Mouse (Mus musculus) embryo, embryonic 11 days (tissue): ENCODE measurements around the gene Rtkn.
A peak's percentile ranks its signal among the peaks of the same experiment; 100 is the strongest.

Source experiments
- DNase-seq: peaks from one replicate; pipeline ENCODE4 v3.0.0-alpha.2; 2015

Gene Rtkn

DNA sequence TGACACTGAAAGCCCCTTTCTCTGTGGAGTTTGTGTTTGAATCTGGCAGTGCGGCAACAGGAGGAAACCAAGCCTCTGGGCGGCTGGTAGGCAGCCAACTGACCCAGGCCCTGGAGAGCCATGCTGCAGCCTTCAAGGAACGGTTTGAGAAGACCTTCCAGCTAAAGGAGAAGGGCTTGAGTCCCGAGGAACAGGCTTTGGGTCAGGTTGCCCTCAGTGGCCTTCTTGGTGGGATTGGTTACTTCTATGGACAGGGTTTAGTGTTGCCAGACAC, 18.2 kb upstream of the Rtkn start:
- no peak for DNase-seq

- DNase-seq, result no peak
Measured at GRCm38 (mm10) chr6:83117616-83118015, 17.6 kb upstream of the Rtkn start.

GRCm38 (mm10) chr6:83118369-83118768, 16.9 kb upstream of the Rtkn start:
- DNase-seq, result no peak

DNA sequence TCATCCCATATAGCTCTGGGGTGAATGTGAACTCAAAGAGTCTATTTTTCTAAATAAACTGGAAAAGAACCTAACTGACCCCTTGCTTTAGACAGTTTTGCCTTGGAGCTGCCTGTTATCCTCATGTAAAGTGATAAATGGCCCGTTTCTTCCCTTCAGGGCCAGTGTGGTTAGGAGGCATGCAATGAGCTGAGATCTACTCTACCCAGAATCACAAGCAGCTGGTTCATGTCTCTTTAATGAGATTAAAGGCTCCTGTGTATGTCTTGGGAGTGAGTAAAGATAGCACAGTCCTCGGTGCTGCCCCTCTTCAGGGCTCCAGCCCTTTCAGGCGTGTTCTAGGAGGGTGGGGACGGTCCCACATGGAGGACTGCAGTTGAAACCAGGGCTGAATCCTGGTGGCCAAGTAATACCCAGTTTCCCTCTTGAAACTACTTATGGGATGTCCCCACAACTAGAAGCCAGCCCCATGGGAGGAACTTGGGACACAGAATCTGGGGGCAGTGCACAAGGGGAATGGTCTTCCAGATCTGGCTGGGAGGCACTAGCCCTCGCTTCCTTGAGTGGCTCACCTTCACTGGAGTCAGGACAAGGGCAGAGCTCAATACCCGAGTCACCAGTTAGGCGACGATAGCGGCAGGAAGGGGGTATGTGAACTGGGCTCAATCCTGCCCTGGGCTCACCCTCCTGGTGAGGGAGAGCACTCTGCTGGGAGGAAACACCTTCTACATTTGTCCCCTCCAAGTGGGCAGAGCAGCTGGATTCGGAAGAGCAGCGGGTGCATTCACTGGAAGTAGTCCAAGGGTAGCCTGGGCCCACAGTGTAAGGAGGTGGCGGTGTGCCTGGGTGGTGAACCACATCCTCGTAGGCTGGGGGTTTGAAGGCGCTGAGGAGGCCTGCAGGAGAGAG, 16.2 kb upstream of the Rtkn start:
- DNase-seq, result no peak

DNA sequence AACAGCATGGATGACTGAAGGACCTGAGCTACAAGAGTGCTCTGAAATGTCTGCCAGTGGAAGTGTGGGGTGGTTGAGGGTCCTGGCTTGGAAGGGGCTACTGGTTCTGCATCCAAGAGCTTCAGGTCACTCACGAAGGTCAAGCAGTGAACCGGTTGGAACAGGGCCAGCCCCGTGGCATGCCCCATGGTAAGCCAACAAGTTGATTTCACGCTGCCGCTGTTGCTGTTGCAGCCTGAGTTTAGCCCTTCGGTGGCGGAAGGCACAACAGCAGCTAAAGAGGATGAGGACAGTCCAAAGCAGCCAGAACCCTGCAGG, 15.6 kb upstream of the Rtkn start:
- DNase-seq, result no peak

GRCm38 (mm10) chr6:83120930-83121862, 14.1 kb upstream of the Rtkn start, which contains the start of gene Wbp1:
Gene Wbp1, minus strand, starts transcription at chr6:83121559.
- DNase-seq, result peak; percentile 96

DNA sequence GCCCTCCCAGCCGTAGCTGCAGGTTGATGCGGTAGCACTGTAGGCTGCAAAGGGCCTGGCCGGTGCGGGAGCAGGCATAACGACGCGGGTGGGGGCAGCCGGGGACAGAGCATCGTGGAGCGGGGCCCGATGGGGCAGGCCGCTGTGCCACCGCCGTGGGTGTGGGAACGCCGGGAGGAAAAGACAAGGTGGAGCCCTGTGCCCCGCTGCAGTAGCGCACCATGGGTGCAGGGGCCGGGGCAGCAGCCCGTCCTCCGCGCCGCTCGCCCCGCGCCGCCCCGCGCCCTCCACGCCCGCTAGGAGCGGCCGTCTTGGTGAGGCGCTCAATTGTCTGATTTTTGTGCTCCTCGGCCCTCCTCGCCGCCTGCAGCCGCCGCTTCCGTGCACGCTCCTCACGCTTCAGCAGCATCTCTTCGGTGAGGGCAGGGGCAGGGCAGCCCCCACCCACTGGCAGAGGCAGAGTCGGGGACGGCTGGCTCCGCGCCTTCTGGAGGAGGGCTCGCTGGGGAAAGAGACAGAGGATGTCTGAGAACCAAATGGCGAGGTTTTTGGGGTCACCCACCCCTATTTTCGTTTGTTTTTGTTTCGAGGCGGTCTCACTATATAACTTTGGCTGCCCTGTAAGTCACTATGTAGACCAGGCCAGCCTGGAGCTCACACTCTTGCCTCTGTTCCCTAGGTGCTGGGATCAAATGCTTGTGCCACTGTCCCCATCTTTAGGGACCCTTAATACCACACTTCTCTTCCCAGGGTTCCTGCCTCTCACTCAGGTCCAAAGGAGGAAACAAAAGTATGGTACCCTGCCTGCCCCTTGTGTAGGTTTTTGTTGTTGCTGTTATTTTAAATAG, 13.2 kb upstream of the Rtkn start:
- peak; percentile 58 for DNase-seq

GRCm38 (mm10) chr6:83122961-83123360, 12.3 kb upstream of the Rtkn start:
- no peak for DNase-seq

DNA sequence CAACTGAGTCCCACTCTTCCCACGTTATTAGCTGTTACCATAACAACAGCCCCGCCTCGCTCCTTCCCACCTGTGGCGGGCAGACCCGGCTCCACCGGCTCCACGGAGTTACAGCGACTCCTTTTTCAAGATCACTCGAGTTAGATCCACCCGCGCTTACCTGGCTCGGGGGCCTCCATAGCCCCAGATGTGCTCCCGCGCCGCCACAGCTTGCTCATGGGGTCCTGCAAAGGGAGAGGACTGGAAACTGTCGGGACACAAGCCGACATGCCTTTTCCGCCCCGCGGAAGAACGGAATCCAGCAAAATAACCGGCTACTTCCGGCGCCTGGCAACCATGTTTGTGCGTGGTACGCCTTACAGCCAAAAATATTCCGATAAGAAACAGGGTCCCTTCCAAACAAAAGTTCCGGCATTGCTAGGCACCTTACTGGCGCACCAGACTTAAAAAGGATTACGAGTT, 10.4 kb upstream of the Rtkn start:
- peak; percentile 96 for DNase-seq

GRCm38 (mm10) chr6:83125331-83125730, 9.9 kb upstream of the Rtkn start, which contains the start of gene Ino80b:
Gene Ino80b, minus strand, starts transcription at chr6:83125431.
- DNase-seq, result no peak

DNA sequence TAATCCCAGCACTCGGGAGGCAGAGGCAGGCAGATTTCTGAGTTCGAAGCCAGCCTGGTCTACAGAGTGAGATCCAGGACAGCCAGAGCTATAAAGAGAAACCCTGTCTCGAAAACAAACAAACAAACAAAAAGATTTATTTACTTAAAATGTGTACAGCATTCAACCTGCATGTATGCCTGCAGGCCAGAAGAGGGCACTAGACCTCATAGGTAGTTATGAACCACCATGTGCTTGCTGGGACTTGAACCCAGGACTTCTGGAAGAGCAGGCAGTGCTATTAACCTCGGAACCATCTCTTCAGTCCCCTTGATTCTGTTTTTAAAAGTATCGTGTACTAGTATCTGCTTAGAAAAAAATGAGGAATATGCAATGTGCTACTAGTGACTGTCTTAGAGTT, 7.8 kb upstream of the Rtkn start:
- no peak for DNase-seq

GRCm38 (mm10) chr6:83131469-83132034, 3.7 kb upstream of the Rtkn start:
- DNase-seq, result no peak

DNA sequence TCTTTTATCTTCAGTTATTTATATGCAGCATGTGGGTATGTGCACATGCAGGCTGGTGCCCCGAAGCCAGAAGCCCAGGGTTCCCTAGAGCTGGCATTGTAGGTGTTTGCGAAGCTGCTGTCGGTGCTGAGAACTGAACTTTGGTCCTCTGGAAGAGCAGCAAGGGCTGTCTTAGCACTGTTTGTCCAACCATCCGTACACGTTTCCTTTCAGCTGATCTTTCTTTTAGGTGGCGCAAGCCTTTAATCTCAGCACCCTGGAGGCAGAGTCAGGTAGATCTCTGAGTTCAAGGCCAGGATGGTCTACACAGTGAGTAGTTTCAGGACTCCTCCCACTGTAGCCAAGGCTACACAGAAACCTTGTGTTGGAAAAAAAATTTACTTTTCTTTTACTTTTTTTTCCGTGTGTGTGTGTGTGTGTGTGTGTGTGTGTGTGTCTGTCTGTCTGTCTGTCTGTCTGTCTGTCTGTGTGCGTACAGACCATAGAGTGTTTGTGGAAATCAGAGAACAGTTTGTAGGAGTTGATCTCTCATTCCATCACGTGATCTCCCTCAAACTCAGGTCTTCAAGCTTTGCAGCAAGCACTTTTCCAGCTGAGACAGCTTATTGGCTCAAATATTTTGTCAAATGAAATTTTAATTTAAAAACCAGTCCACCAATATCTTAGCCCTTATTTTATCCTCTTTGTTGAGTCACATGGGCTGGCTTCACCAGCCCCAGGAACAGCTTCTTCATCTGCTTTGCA, 2.9 kb upstream of the Rtkn start:
- DNase-seq, result no peak

DNA sequence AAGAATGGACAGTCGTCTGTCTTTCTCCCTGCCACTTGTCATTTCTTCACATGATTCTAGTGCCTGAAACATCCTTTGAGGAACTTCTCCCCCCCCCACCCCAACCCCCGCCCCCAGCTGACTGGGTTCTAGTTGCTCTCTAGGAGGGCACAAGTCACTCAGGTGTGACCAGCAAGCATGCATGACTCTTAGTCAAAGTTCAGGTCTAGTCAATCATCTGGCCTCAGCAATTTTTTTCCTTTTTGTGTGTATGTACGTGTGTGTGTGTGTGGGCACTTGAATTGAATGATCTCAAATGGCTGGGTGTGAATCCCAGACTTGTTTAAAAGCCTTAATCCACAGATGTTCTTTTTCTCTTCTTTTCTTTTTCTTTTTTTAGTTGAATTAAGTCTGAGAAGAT, 1.0 kb upstream of the Rtkn start:
- DNase-seq, result no peak

DNA sequence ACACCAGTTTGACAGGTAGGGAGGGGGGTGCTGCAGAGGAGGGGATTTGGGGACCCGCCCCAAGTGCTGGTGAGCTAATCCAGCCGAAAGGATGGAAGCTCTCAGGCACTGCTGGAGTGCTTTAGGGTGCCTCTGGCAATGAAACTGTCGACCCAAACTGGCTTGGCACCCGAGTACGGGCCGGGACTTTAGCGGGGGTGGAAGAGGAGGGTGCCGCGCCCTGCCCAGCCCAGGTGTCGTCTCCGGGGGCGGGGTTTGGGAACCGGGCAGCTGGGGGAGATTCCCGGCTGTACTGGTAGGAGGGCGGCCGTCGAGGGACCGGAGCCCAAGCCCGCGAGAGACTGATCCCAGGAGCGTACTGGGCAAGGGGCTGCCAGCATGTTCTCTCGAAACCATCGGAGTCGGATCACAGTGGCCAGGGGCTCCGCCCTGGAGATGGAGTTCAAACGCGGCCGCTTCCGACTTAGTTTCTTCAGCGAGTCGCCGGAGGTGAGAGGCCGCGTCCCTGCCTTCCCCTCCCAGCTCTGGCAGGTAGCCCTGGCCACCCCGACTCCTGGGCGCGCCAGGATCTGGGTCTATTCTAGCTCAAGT, 403 bp downstream of the Rtkn start:
- DNase-seq, result peak; percentile 49

DNA sequence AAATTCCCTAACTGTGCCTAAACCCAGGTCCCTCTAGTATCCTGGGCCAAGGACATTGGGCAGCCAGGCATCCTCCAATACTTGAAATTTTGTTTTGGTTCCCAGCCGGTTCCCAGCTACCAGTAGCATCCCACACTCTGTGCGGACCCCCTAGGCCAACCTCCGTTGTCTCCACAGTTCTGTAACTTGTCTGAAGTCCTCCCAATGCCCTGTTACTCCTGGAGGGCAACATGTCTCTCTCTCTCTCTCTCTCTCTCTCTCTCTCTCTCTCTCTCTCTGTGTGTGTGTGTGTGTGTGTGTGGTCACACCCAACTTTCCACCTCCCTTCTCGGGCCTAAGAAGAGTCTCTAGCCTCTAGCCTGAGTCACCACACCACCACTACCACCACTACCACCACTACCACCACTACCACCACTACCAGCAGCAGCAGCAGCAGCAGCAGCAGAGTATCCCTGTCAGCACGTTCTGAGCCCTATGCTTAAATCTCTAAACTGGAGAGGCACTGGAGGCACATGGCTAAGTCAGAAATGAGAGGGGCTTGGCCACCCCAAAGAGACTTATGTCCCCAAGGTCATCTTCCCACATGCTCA, 1.1 kb downstream of the Rtkn start:
- DNase-seq, result peak; percentile 19

GRCm38 (mm10) chr6:83136881-83137575, 1.8 kb downstream of the Rtkn start:
- DNase-seq, result peak; percentile 91

DNA sequence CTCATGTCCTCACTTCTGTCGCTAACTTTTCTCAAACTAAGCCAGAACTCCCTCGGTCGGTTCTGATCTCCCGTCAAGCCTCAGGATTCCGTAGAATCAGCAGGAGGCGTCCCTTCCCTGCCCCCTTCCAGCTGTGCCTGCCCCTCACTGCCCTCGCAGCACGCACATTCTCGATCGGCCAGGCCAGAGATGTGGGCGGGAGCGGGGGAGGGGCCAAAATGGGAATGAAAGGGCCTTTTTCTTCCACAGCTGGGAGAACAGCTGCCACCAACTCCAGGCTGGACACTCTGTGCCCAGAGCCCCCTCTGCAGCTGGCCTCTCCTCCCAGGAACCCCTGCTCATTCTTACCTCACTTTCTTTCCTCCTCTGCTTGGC, 2.3 kb downstream of the Rtkn start:
- peak; percentile 94 for DNase-seq

- DNase-seq, result peak; percentile 83
Measured at GRCm38 (mm10) chr6:83138056-83138455, 2.8 kb downstream of the Rtkn start.

GRCm38 (mm10) chr6:83140044-83140443, 4.8 kb downstream of the Rtkn start:
- DNase-seq, result no peak
